Mouse (Mus musculus): Measurements from ENCODE around the gene Macrod2.

GRCm38 (mm10) chr2:141889497-141889896 lies 1494.4 kb downstream of the Macrod2 start:
- TF ChIP-seq CTCF (IDR thresholded peaks at IDR 0.05; ENCODE audit: low read depth) (no peak), EP300 (optimal IDR thresholded peaks at IDR 0.05) (no peak)

All from stomach, postnatal 0 days (tissue).